Mouse (Mus musculus): ENCODE results near the gene Plekho2.

DNA sequence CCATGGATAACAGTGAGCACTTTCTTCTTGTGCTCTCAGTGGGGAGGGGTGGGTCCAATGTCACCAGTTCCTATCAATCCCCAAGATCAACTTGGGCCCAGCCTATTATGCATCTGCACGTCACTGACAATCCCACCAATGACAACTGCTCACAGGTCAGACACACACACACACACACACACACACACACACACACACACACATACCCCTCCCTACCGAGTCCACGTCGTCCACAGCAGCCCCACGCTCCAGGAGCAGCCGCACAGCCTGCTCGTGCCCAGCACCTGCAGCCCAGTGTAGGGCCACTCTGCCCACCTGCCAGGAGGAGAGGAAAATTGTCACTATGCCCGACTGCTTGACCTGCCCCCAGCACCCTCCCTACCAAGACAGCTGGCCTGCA lies 65.4 kb downstream of the Plekho2 start:
- TF ChIP-seq CTCF (IDR thresholded peaks at IDR 0.05; ENCODE audit: low read depth, low read length), result no peak
- TF ChIP-seq POLR2A (IDR thresholded peaks at IDR 0.05; ENCODE audit: extremely low read depth, insufficient read depth, low read length), result no peak

Measured in liver, adult 2 months (tissue).